Mouse (Mus musculus): ENCODE results near the gene Tead2. TPM values are rescaled to one million over a fixed set of nuclear protein-coding genes. Genes with fewer than 3 reads are reported as not detected.

The Tead2 gene
- polyA plus RNA-seq, 1 experiment: 127 TPM

GRCm38 (mm10) chr7:45192585-45193310 is 22.8 kb upstream of the Tead2 start:
- Histone ChIP-seq H3K27me3 (ENCODE audit: control insufficient read depth, insufficient read depth, insufficient read length) (peaks cover 16% of the 10 kb centered on the region), H3K79me3 (ENCODE audit: low read depth) (no peaks in the 10 kb centered on the region), H3K36me3 (ENCODE audit: control insufficient read depth, insufficient read depth) (no peaks in the 10 kb centered on the region), H3K4me3 (ENCODE audit: insufficient read depth, poor library complexity, severe bottlenecking) (no peak overlapping the region), H3K79me2 (ENCODE audit: control insufficient read depth, insufficient read depth) (no peaks in the 10 kb centered on the region), H3ac (ENCODE audit: control insufficient read depth, insufficient read length, low read depth) (no peak overlapping the region)
- TF ChIP-seq MYOG (IDR thresholded peaks at IDR 0.05; ENCODE audit: control insufficient read depth, extremely low read depth, insufficient read length) (no peak), CEBPB (IDR thresholded peaks at IDR 0.05; ENCODE audit: low read depth) (no peak), MYOD1 (IDR thresholded peaks at IDR 0.05; ENCODE audit: control insufficient read depth, insufficient read length, low read depth) (no peak), CTCF (IDR thresholded peaks at IDR 0.05; ENCODE audit: control insufficient read depth, insufficient read depth, insufficient read length) (no peak), USF1 (IDR thresholded peaks at IDR 0.05; ENCODE audit: low read depth) (no peak), FOSL1 (IDR thresholded peaks at IDR 0.05; ENCODE audit: insufficient read depth, low read length, poor library complexity, severe bottlenecking) (no peak), MAX (IDR thresholded peaks at IDR 0.05) (no peak)

- Histone ChIP-seq H3ac (ENCODE audit: control insufficient read depth, insufficient read length, low read depth) (no peak overlapping the region), H3K4me3 (ENCODE audit: insufficient read depth, poor library complexity, severe bottlenecking) (no peak overlapping the region), H3K79me2 (ENCODE audit: control insufficient read depth, insufficient read depth) (no peaks in the 10 kb centered on the region), H3K36me3 (ENCODE audit: control insufficient read depth, insufficient read depth) (no peaks in the 10 kb centered on the region), H3K79me3 (ENCODE audit: low read depth) (no peaks in the 10 kb centered on the region), H3K27me3 (ENCODE audit: control insufficient read depth, insufficient read depth, insufficient read length) (peaks cover 9% of the 10 kb centered on the region)
- TF ChIP-seq USF1 (IDR thresholded peaks at IDR 0.05; ENCODE audit: low read depth) (no peak), MAX (IDR thresholded peaks at IDR 0.05) (no peak), CTCF (IDR thresholded peaks at IDR 0.05; ENCODE audit: control insufficient read depth, insufficient read depth, insufficient read length) (no peak), FOSL1 (IDR thresholded peaks at IDR 0.05; ENCODE audit: insufficient read depth, low read length, poor library complexity, severe bottlenecking) (no peak), CEBPB (IDR thresholded peaks at IDR 0.05; ENCODE audit: low read depth) (no peak), MYOG (IDR thresholded peaks at IDR 0.05; ENCODE audit: control insufficient read depth, extremely low read depth, insufficient read length) (no peak), MYOD1 (IDR thresholded peaks at IDR 0.05; ENCODE audit: control insufficient read depth, insufficient read length, low read depth) (no peak)
These were observed 22.1 kb upstream of the Tead2 start for GRCm38 (mm10) chr7:45193406-45193805.

DNA sequence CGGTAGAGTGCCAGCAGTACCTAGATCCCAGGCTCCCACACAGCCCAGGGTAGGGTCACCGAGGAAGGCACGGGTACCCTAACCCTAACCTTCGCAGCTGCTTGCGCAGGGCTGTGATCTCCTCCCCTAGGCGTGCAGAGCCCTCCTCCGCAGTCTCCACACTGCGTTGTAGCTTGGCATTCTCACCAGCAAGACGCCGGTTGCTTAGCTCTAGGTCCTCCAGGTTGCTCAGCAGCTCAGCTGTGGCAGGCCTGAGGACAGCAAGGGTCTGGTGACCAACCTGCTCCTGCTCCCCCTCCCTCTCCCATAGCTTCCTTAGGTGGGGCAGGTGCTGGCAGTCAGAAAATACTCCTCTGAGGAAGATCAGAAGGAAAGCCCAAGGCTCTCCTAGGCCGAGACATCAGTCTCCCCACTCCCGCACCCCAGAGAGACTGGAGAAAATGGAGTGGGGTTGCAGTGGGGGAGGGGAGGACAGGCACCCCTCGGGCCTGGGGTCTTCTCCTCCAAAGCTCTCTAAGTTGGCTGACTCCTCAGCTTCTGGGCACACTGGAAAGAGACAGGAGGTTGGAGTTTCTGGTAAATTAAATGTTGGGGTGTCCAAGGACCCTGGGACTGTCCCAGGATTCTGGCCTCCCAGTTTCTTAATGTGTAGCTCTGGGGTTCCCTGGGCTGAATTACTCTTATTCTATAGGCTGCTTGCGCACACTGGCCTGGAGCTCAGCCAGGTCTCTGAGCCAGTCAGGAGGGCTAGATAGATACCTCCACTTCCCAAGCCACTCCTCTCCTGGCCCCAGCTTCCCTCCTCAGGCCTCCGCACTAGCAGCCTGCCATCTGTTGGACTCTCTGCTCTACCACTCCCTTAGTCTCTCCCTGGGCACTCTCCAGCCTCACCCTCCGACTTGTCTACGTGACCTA is 21.4 kb upstream of the Tead2 start:
- Histone ChIP-seq H3K27me3 (ENCODE audit: control insufficient read depth, insufficient read depth, insufficient read length) (peaks cover 5% of the 10 kb centered on the region), H3K79me2 (ENCODE audit: control insufficient read depth, insufficient read depth) (no peaks in the 10 kb centered on the region), H3K36me3 (ENCODE audit: control insufficient read depth, insufficient read depth) (no peaks in the 10 kb centered on the region), H3K4me3 (ENCODE audit: insufficient read depth, poor library complexity, severe bottlenecking) (no peak overlapping the region), H3K79me3 (ENCODE audit: low read depth) (no peaks in the 10 kb centered on the region), H3ac (ENCODE audit: control insufficient read depth, insufficient read length, low read depth) (no peak overlapping the region)
- TF ChIP-seq MYOD1 (IDR thresholded peaks at IDR 0.05; ENCODE audit: control insufficient read depth, insufficient read length, low read depth): no peak

GRCm38 (mm10) chr7:45195341-45196175 is 20.0 kb upstream of the Tead2 start:
- TF ChIP-seq FOSL1 (IDR thresholded peaks at IDR 0.05; ENCODE audit: insufficient read depth, low read length, poor library complexity, severe bottlenecking) (no peak), MYOG (IDR thresholded peaks at IDR 0.05; ENCODE audit: control insufficient read depth, extremely low read depth, insufficient read length) (no peak), CTCF (IDR thresholded peaks at IDR 0.05; ENCODE audit: control insufficient read depth, insufficient read depth, insufficient read length) (no peak), USF1 (IDR thresholded peaks at IDR 0.05; ENCODE audit: low read depth) (no peak), MAX (IDR thresholded peaks at IDR 0.05) (no peak), MYOD1 (IDR thresholded peaks at IDR 0.05; ENCODE audit: control insufficient read depth, insufficient read length, low read depth) (no peak), CEBPB (IDR thresholded peaks at IDR 0.05; ENCODE audit: low read depth) (no peak)
- Histone ChIP-seq H3K4me3 (ENCODE audit: insufficient read depth, poor library complexity, severe bottlenecking) (no peak overlapping the region), H3K36me3 (ENCODE audit: control insufficient read depth, insufficient read depth) (no peaks in the 10 kb centered on the region), H3K79me2 (ENCODE audit: control insufficient read depth, insufficient read depth) (no peaks in the 10 kb centered on the region), H3ac (ENCODE audit: control insufficient read depth, insufficient read length, low read depth) (no peak overlapping the region), H3K79me3 (ENCODE audit: low read depth) (no peaks in the 10 kb centered on the region), H3K27me3 (ENCODE audit: control insufficient read depth, insufficient read depth, insufficient read length) (peaks cover 9% of the 10 kb centered on the region)

GRCm38 (mm10) chr7:45196176-45196535 is 19.4 kb upstream of the Tead2 start:
- Histone ChIP-seq H3ac (ENCODE audit: control insufficient read depth, insufficient read length, low read depth) (no peak overlapping the region), H3K27me3 (ENCODE audit: control insufficient read depth, insufficient read depth, insufficient read length) (peaks cover 9% of the 10 kb centered on the region), H3K79me3 (ENCODE audit: low read depth) (no peaks in the 10 kb centered on the region), H3K36me3 (ENCODE audit: control insufficient read depth, insufficient read depth) (no peaks in the 10 kb centered on the region), H3K4me3 (ENCODE audit: insufficient read depth, poor library complexity, severe bottlenecking) (no peak overlapping the region), H3K79me2 (ENCODE audit: control insufficient read depth, insufficient read depth) (no peaks in the 10 kb centered on the region)
- no peak for TF ChIP-seq MYOD1 (IDR thresholded peaks at IDR 0.05; ENCODE audit: control insufficient read depth, insufficient read length, low read depth)
- no peak for TF ChIP-seq MYOG (IDR thresholded peaks at IDR 0.05; ENCODE audit: control insufficient read depth, extremely low read depth, insufficient read length)
- TF ChIP-seq FOSL1 (IDR thresholded peaks at IDR 0.05; ENCODE audit: insufficient read depth, low read length, poor library complexity, severe bottlenecking): no peak
- no peak for TF ChIP-seq CEBPB (IDR thresholded peaks at IDR 0.05; ENCODE audit: low read depth)
- no peak for TF ChIP-seq USF1 (IDR thresholded peaks at IDR 0.05; ENCODE audit: low read depth)
- TF ChIP-seq CTCF (IDR thresholded peaks at IDR 0.05; ENCODE audit: control insufficient read depth, insufficient read depth, insufficient read length): no peak
- TF ChIP-seq MAX (IDR thresholded peaks at IDR 0.05): no peak
